Mouse (Mus musculus): ENCODE measurements at regions not wholly inside any gene's neighbourhood (a gene's known extent, or its start where the extent isn't known, plus 50 kb on each side); places are given as distances from the start of the nearest gene placed in this dataset.
A peak's percentile ranks its signal among the peaks of the same experiment; 100 is the strongest.

- DNase-seq (ENCODE audit: low spot score), result no peak
Measured at GRCm38 (mm10) chr17:7467638-7468037, 82.4 kb upstream of the Unc93a2 start.

- DNase-seq (ENCODE audit: low spot score), result no peak
Measured at GRCm38 (mm10) chr17:7464901-7465300, 79.6 kb upstream of the Unc93a2 start.

GRCm38 (mm10) chr17:7461164-7461563 is 75.9 kb upstream of the Unc93a2 start:
- DNase-seq (ENCODE audit: low spot score), result no peak

GRCm38 (mm10) chr17:7456939-7457338 is 71.7 kb upstream of the Unc93a2 start:
- DNase-seq (ENCODE audit: low spot score), result no peak

- DNase-seq (ENCODE audit: low spot score), result peak; percentile 20
Measured at GRCm38 (mm10) chr17:7443822-7444221, 58.6 kb upstream of the Unc93a2 start.

- no peak for DNase-seq (ENCODE audit: low spot score)
Measured at GRCm38 (mm10) chr17:7435075-7435474, 49.8 kb upstream of the Unc93a2 start.

Measured in urinary bladder, postnatal 10 days (tissue).